Mouse (Mus musculus): ENCODE data around the gene Vwa5b2.

Gene Vwa5b2

DNA sequence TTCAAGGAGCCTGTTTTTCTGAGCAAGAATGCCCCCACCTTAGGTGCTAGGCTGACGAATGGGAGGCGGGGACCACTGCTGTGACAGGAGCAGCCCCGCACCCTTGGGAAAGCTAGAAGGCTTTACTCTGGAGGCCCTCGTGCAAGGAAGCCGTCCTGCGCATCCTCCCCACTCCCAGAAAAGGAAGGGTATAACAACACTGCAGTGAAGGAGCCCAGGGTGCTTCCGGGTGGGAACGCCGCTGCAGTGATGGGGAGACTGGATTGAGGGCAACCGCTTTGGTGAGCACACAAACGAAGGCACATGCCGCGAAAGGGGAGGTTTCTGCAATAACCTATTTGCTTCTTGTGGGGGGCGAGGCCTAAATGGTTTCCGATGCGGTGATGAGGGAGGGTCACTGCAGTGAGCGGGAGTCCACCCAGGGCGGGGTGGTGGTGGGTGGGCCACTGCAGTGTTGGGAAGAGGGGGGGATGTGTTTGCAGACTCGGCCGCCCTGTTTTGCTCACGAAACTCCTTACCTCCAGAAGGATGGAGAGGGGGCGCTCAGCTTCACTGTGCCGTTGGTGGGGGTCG is at the start of gene Vwa5b2:
Gene Vwa5b2 (plus strand): TSS at position 106 of the 573 bp plus-strand sequence.
- no peak for DNase-seq (ENCODE audit: low read depth, low spot score)

DNA sequence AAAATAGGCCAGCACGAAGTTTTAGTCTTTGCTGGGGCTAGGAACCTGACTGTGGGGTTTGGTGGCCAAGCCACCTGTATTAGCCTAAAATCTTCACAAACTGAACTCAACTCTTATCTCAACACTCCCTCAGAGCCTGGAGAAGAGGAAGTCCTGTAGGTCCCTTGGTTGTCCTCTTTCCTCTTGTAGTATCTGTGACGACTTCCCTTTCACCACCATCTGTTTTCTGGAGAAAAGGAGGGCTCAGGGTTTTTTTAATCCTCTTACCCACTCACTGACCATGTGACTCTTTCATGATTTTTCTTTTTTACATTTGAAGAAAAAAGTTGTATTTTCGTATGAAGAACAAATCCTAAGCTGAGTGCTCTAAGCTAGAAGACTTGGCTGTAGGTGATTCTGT is 49.6 kb upstream of the Vwa5b2 start:
- DNase-seq (ENCODE audit: low read depth, low spot score): no peak

DNA sequence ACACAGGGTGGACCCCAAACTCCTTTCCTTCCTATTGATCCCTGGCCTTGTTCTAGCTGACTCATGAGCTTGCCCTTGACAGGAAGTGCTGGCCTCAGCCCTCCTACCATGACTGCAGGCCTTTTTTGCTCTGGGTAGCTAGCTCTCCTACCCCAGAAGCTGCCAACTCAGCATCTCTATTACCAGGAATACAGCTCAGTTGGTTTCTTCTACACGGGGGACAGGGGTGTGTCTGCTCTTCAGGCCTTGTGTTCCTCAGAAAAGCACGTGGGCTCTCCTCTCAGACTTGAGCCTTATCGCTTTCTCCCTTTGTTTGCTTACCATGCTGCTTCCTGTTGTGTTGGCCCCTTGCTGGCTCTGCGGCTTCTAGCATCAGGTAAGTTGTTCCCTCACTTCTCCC is 48.8 kb upstream of the Vwa5b2 start:
- no peak for DNase-seq (ENCODE audit: low read depth, low spot score)

DNA sequence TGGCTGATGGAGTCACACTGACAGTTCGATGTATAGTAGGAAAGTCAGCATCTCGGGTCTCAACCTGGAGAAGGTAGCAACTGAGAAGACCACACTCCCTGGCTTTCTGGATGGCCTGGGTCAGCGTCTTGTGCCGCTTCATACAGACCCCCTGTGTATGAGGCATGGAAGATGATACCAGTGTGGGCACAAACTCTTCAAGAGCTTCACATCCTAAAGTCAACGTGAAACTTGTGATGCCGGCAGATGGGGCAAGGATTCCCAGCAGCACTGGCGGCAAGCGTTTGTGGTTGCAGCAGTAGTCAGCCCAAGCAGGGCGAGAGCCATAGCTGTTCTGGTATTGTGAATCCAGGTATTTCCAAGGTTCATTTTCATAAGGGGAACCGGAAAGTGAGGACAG is 43.6 kb upstream of the Vwa5b2 start:
- no peak for DNase-seq (ENCODE audit: low read depth, low spot score)

DNA sequence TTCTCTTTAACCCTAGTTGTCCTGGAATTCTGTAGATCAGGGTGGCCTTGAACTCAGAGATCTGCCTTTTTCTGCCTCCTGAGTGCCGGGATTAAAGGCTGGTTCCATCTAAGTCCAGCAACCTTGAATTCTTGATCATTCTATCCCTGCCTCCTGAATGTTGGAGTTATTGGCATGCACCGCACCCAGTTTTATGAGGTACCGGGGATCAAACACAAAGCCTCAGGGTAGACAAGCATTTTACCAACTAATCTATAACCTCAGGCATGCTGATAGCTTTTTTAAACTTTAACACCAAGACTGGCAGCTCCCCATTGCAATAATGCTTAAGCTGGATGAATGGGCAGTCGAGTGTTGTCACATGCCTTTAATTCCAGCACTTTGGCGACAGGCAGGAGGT is 41.8 kb upstream of the Vwa5b2 start:
- DNase-seq (ENCODE audit: low read depth, low spot score): no peak

DNA sequence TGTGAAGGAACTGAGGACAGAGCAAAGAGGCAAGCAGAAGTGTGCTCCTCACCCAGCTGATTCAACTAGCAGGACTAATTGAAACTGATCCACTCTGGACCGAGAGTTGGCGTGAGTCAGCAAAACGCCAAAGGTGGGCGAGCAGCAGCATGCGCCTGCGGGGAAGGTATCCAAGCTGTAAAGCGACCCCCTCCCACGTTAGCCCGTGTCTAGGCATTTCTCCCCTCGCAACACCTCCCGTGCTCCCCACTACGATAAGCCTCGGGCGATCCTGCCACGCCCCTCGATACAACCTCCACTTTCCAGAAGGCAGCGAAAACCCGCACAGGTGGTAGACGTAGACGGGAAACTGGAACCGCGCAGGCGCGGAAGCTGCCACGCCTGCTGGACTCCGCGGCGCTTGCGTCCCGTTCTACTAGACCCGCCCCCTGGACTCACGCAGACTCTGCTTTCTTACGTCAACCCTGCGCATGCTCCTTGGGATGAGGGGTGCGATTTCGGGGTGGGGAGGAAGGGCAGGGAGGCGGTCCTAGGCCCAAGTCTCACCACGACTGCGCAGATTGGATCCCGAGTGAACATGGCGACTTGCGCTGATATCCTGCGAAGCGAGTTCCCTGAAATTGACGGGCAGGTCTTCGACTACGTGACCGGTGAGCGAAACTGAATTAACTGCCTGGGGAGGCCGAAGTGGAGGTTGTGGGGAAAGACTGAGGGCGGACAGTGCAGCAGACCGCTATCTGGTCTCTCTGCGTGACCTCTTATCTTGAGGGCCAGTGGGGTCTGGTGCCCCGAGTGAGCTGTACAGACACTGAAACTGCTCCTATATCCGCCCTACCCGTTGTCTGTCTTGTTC is 40.9 kb upstream of the Vwa5b2 start, which contains the start of gene Abcf3:
Gene Abcf3 (plus strand): TSS at position 482 of the 853 bp plus-strand sequence.
- DNase-seq (ENCODE audit: low read depth, low spot score): peak; percentile 99

DNA sequence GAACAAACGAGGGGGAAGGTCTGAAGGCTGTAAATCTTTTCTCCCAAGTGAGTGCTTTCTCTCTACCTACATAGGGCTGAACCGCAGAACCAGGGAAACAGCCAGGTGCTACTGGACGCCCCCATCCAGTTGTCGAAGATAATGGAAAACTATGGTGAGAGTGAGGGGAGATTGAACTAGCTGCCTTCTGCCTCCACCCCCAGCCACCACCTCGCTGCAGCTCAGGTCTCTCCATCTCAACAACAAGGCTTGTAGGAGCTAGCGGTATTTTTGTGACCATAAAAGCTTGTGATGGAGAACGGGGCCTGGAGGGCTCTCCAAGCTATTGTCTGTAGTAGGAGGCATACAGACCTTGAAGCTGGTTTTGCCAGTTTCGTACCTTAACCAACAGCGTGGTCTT is 40.1 kb upstream of the Vwa5b2 start:
- no peak for DNase-seq (ENCODE audit: low read depth, low spot score)

DNA sequence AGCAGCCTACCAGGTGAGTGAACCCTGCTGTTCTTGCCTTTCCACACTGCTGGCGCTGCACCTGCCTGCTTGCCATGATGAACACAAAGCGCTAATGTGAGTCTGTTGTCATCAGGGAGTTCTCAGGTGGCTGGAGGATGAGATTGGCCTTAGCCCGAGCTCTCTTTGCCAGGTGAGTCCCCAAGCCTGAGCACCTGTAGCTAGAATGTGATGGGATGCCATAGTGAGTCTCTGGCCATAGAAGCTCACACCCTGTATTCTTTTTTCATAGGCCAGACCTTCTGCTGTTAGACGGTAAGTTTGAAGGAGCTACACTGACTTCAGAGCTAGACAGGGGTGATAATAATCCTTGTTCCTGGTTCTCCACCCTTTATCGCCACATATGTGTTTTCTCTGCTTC is 37.6 kb upstream of the Vwa5b2 start:
- DNase-seq (ENCODE audit: low read depth, low spot score): no peak

DNA sequence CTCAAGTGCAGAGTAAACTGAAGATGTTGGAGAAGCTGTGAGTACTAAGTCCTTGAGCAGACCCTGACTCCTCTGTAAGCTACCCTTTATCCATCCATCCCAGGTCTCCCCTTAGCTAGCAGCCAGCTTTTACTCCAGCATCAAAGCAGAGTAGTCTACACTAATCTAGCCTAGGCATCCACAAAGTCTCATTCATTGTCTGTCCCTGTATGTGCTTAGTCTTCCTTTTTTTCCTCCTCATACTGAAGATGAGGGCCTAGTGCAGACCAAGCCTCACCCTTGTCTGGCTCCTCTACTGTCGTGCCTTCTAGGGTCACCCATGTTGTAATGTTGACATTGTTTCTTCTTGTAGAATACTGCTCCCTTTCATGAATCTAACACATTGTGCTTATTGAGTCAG is 36.7 kb upstream of the Vwa5b2 start:
- no peak for DNase-seq (ENCODE audit: low read depth, low spot score)

DNA sequence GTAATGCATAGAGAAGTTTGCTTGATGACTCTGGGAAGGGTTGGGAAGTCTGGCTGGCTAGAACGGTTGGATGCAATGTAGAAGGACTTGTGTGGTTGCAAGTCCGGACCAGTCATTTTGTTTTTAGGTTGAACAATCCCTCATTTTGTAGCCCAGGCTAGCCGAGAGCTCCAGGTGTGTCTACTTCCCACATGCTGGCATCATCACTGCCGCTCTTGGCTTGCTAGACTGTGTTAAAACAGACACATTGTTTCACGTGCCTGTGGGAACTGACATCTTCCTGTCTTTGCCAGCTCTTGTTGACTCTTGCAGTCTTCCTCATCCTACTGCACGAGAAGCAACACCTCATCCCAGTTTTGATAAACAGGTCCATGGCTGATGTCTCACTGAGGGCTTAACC is 34.3 kb upstream of the Vwa5b2 start:
- DNase-seq (ENCODE audit: low read depth, low spot score): no peak

DNA sequence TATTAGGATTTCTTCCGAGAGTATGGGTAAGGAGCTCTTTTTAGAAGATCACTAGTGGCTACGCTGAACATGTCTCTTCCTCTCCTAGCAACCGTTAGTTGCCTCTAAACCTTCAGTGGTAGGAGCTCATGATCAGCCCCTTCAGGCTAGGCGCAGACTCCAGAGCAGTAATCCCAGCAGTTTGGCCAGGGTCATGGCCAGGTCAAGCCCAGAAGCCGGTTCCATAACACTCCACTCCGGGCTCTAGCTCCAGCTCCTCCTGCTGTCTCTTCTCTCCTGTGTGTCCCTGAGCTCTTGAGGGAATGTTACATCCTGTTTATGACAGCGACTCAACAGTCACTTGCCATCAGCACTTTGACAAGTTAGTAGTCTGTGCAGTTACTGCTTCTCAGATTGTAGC is 31.9 kb upstream of the Vwa5b2 start:
- DNase-seq (ENCODE audit: low read depth, low spot score): no peak

DNA sequence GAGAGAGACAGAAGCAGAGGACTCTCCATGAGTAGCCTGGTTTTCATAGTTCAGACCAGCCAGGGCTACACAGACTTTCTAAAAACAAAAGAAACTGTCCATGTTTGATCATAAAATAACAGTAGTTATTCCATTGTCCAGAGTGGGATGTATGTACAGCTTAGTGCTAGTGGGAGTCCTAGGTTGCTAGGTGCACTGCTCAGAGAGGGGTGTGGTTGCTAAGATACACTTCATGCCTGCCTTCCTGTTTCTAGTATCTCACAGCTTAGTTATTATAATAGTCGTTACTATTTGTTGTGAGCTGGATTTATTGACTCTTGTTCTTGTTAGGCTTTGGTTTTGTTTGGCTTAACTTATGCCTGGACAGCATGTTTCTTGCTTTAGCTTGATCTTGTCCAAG is 24.2 kb upstream of the Vwa5b2 start:
- DNase-seq (ENCODE audit: low read depth, low spot score): no peak

DNA sequence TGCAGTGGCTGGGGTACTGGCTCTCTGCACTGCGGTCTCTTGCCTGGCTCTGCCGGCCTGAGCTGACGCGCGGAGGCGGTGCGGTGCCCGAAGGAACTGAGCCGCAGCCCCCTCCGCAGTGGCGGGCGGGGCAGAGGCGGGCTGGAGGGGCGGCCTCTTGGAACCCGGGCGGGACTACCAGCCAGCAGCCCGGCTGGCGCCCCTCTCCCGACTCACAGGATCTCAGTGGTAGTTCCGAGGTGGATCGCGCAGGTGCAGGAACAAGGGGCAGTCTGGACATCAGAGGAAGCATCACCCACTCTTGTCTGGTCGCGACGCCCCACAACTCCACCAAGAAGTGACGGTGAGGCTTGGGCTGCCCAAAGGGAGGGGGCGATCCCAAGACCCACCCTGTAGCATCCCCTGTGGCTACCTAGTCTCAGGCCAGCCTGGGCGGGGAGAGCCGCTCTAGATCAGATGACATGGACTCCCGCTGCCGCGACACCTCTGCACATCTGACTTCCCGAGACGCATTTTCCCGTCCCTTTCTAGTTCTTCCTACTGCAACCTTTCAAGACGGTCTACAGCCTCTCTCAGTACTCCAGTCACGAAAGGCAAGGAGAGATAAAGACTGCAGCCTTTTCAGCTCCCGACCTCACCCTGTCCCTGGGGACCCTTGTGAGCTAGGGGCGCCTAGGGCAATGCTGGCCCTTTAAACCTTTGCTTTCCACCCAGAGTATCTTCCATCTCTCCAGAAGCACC is 838 bp downstream of the Vwa5b2 start:
- DNase-seq (ENCODE audit: low read depth, low spot score): no peak

DNA sequence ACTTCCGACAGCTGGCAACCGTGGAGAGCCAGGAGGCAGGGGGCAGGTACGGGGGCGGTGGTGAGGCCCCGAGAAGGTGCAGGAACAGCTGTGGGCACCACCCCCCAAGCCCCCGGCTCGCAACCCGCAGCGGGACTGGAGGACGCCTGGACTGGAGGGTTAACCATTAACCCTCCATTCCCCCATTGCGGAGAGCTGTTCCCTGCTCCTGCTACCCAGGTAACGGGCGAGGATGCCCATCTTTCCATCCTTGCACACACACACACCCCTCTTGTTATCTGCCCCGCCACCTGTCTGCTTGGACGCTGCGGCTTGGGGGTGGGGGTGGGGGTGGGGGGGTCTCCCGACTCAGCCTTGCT is 1.4 kb downstream of the Vwa5b2 start:
- no peak for DNase-seq (ENCODE audit: low read depth, low spot score)

DNA sequence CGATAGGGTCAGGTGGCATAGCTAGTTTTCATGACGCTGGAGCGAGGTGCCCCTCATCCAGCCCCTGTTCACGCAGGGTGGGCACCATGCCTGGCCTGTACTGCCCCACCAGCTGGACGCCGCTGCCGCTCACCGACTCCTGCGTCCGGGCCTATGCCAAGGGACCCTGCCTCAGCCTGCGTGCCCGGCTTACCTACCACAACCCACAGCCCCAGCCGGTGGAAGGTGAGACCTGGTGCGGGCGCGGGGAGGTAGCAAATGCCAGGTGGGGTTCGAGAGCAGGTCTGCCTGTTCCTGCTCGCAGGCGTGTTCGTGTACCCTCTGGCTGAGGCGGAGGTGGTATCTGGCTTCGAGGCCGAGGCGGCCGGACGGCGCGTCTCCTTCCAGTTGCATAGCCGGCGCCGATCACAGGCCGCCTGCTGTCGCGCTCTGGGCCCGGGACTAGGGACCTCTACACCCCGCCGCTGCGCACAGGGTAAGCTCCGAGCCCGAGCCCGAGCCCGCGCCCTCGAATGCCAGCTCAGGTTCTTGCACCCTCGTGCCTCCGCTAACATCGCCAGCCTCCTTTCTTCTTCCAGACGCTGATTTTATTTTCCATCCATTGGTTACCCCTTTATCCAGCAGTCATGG is 1.9 kb downstream of the Vwa5b2 start:
- DNase-seq (ENCODE audit: low read depth, low spot score): no peak

DNA sequence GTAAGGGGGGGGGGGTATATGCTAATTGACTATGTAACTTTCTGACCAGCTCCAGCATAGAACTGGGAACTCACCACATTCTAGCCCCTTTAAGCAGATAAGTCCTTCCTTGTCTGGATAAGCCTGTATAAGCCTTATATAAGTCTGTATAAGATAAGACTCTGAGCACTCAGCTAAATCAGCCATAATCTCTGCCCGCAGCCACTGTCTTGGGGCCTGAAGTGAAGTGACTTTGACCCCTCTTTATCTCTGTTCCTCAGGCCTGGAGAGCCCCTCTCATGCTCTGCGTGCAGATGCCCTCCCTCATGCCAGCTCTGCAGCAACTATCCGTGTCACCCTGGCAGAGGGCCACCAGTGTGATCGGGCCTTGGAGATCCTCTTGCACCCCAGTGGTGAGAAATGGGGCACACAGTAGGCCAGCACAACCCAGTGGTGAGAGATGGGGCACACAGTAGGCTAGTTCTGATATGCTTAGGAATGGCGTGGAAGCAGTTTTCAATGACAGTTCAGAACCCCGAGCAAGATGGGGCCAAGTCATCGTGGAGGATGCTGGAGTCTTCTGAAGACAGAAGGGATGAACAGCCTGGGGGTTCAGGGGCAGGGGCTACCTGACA is 5.9 kb downstream of the Vwa5b2 start:
- DNase-seq (ENCODE audit: low read depth, low spot score): no peak

DNA sequence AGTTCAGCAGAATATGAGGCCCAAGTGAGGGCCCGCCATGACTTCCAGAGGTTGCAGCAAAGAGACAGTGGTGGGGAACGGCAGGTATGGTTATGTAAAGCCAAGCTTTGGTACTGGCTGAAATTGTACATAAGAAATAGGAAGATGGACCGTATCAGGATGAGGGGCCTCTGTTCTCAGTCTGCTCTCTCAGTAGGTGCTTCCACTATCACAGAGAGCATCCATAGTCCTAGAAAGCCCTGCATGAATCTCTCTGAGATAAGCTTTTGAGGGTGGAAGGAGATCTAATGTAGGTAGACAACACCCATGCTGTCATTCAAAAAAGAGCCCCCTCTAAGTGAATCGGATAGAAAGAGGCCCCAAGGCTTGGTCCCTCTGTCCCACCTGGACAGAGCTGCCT is 6.5 kb downstream of the Vwa5b2 start:
- DNase-seq (ENCODE audit: low read depth, low spot score): no peak

DNA sequence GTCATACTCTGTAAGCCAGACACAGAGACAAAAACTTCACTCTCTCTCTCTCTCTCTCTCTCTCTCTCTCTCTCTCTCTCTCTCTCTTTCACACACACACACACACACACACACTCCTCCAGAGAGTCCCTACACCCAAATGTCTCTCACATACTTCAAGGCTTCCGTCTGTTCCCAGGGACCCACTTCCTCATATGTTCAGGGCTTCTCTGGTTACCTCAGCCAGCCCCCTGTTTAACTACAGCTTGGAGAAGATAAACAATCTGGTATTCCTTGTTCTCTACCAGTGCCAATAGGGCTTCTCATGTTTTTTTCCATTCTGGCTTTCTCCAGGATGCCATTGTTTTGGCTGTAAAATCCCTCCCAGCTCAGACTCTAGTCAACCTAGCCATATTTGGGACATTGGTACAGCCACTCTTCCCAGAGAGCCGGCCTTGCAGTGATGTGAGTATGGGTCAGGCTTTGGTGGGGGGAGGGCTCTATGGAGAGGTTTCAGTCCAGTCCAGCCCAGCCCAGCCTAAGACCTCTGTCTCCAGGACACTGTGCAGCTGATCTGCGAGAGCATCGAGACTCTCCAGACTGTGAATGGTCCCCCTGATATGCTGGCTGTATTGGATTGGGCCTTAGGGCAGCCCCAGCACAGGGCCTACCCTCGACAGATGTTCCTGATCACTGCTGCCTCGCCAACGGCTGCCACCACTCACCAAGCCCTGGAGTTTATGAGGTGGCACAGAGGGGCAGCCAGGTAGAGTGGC is 7.6 kb downstream of the Vwa5b2 start:
- DNase-seq (ENCODE audit: low read depth, low spot score): no peak

DNA sequence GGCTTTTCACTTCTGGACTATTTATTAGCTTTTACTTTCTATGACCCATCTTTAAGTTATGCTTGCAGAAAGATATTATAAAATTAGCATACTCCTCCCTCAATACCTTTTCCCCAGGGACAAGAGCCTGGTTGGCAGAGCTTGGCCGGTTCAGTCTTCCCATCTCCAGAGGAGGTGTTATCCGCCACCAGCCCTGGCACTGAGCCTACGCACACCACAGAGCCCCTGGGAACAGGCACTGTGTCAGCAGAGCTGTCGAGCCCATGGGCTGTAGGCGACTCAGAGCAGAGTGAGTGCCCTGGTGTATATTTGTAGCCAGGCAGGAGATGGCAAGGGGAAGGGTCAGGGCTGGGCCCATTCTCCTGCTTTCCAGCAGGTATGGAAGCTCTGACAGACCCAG is 11.2 kb downstream of the Vwa5b2 start:
- DNase-seq (ENCODE audit: low read depth, low spot score): no peak

DNA sequence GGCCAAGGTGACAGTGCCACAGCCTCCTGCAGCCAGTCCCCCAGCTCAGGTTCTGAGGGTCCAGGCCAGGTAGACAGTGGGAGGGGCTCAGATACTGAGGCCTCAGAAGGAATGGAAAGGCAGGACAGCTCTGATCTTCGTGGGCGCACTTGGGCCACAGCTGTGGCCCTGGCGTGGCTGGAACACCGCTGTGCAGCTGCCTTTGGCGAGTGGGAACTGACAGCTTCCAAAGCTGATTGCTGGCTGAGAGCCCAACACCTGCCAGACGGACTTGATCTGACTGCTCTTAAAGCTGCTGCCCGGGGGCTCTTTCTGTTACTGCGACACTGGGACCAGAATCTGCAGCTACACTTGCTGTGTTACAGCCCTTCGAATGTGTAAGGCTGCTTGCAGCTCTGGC is 15.4 kb downstream of the Vwa5b2 start:
- DNase-seq (ENCODE audit: low read depth, low spot score): no peak

All from WW6 (cell line).